Mouse (Mus musculus): ENCODE data around the gene Zfp456. TPM values are rescaled to one million over a fixed set of nuclear protein-coding genes. Genes with fewer than 3 reads are reported as not detected.
A peak's percentile ranks its signal among the peaks of the same experiment; 100 is the strongest.
"Not testable (repeated sequence)": the region's sequence is repeated elsewhere in the genome, so short reads cannot be mapped to it uniquely, and the experiment has no call there.

The Zfp456 gene
- total and polyA plus RNA-seq, 3 experiments: 2.4 to 7.4 (median 4.7) TPM

GRCm38 (mm10) chr13:67413634-67414033 lies 38.0 kb upstream of the Zfp456 start:
- in situ Hi-C loops (cut with MboI; ENCODE audit: low pct_ligation_motif_present, low pct_unique_long_range_greater_than_20kb, low sequenced_read_pairs); H3K9me3 ChIP-seq (replicated peaks; ENCODE audit: low read length); H3K79me2 ChIP-seq (replicated peaks; ENCODE audit: control insufficient read depth, extremely low read depth, insufficient read depth, poor library complexity, severe bottlenecking); H3K27ac ChIP-seq (ENCODE audit: insufficient read depth, low read depth); H3K36me3 ChIP-seq (replicated peaks in 1 of 2; ENCODE audit: control insufficient read depth in 1 of 2, insufficient read depth in 1 of 2, low read length in 1 of 2); H3K4me2 ChIP-seq (ENCODE audit: insufficient read depth, low read depth, poor library complexity, severe bottlenecking); H3K4me1 ChIP-seq (ENCODE audit: control insufficient read depth in 1 of 2, insufficient read depth in 2 of 2); H3K27me3 ChIP-seq (replicated peaks); H3K4me3 ChIP-seq (replicated peaks in 1 of 3; ENCODE audit: low read depth in 2 of 3, low read length in 2 of 3, poor library complexity in 1 of 3); dilution Hi-C loops (cut with MboI; ENCODE audit: extremely low pct_ligation_motif_present, extremely low pct_unique_long_range_greater_than_20kb, low sequenced_read_pairs); H3K9ac ChIP-seq (ENCODE audit: insufficient read depth, low read depth): not testable (repeated sequence)
- TF ChIP-seq SMC3 (IDR thresholded peaks at IDR 0.05; ENCODE audit: low read depth, low read length): peak; percentile 37
- peak in 1 of 2 experiments; percentile 46; a peak in 2 of 4 replicates for TF ChIP-seq CTCF (conservative IDR thresholded peaks at IDR 0.05 in 1 of 2, IDR thresholded peaks at IDR 0.05 in 1 of 2; ENCODE audit: low read depth in 2 of 2, low read length in 2 of 2)
- TF ChIP-seq RAD21 (IDR thresholded peaks at IDR 0.05; ENCODE audit: low read depth, low read length): peak; percentile 45
- DNase-seq (ENCODE audit: extremely low read depth): peak; percentile 5

DNA sequence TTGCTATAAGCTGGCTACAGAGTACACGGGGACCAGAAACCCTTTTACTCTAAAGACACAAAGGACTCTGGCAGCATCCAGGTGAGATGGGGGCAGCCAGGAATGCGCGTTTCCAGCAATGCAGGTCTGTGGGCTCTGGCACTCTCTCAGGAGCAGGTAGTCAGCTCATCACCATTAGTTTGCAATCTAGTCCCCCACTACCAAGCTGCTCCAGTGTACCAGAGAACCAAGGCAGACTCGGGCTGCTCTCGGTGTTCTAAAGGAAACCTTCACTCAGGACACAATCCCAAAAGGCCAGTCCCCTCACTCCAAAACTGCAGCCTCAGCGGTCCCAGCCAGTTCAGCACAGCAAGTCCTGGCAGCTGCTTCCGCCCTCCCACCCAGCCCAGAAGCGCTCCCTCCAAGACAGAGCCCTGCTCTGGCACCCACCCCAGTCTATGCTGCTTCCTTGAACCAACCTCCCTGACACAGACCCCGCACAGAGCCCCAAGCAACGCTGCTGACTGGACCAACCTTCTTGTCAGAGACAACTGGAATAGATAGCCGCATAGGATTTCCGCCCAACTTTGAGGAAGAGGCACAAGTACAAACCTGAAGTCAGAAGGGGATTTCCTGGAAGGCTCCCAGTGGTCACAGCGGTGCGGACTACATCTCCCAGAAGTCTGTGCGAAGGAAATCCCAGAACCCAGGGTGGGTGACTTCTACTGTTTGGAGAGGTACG lies 23.7 kb upstream of the Zfp456 start, which contains the start of gene Zfp429:
TSS of gene Zfp429 (minus strand) at position 637 of the 721 bp plus-strand sequence.
- H3K27me3 ChIP-seq (replicated peaks); H3K27ac ChIP-seq (ENCODE audit: insufficient read depth, low read depth); H3K9me3 ChIP-seq (replicated peaks; ENCODE audit: low read length); in situ Hi-C loops (cut with MboI; ENCODE audit: low pct_ligation_motif_present, low pct_unique_long_range_greater_than_20kb, low sequenced_read_pairs); dilution Hi-C loops (cut with MboI; ENCODE audit: extremely low pct_ligation_motif_present, extremely low pct_unique_long_range_greater_than_20kb, low sequenced_read_pairs): not testable (repeated sequence)
- H3K79me2 ChIP-seq (replicated peaks; ENCODE audit: control insufficient read depth, extremely low read depth, insufficient read depth, poor library complexity, severe bottlenecking): peaks cover 15% of the 10 kb centered on the region
- peak within 1 kb of the TSS; percentile 79 for H3K4me2 ChIP-seq (ENCODE audit: insufficient read depth, low read depth, poor library complexity, severe bottlenecking)
- H3K9ac ChIP-seq (ENCODE audit: insufficient read depth, low read depth): peak within 1 kb of the TSS; percentile 80
- peak within 1 kb of the TSS; percentile 65 to 83 (median 77) for H3K4me3 ChIP-seq (replicated peaks in 1 of 3; ENCODE audit: low read depth in 2 of 3, low read length in 2 of 3, poor library complexity in 1 of 3)
- peak; percentile 83; the same call in 1 of the 2 replicates for TF ChIP-seq KAT2A (IDR thresholded peaks at IDR 0.05; ENCODE audit: insufficient replicate concordance, low read length)
- TF ChIP-seq SIN3A (IDR thresholded peaks at IDR 0.05; ENCODE audit: low read length): peak; percentile 64; the same call in 1 of the 2 replicates
- TF ChIP-seq TBP (conservative IDR thresholded peaks at IDR 0.05; ENCODE audit: low read depth, low read length): peak; percentile 63; the same call in 1 of the 2 replicates
- peak; percentile 89 for TF ChIP-seq ELF1 (IDR thresholded peaks at IDR 0.05; ENCODE audit: low read depth, low read length)
- TF ChIP-seq IRF4 (IDR thresholded peaks at IDR 0.05; ENCODE audit: low read depth, low read length): peak; percentile 66
- peak; percentile 92 for TF ChIP-seq HCFC1 (IDR thresholded peaks at IDR 0.05; ENCODE audit: low read depth, low read length)
- peak; percentile 55; the same call in 1 of the 2 replicates for TF ChIP-seq TCF12 (IDR thresholded peaks at IDR 0.05; ENCODE audit: low read depth, low read length)
- peak; percentile 73 for TF ChIP-seq POLR2A (IDR thresholded peaks at IDR 0.05; ENCODE audit: low read depth, low read length)
- DNase-seq (ENCODE audit: extremely low read depth): peak; percentile 82
- H3K4me1 ChIP-seq (ENCODE audit: control insufficient read depth in 1 of 2, insufficient read depth in 2 of 2): peaks cover 0 to 15% of the 10 kb centered on the region in 2 experiments; a peak in 2 of 4 replicates
- peaks cover 11 to 14% of the 10 kb centered on the region in 2 experiments for H3K36me3 ChIP-seq (replicated peaks in 1 of 2; ENCODE audit: control insufficient read depth in 1 of 2, insufficient read depth in 1 of 2, low read length in 1 of 2)

GRCm38 (mm10) chr13:67376255-67376654 lies 645 bp upstream of the Zfp456 start:
- H3K27me3 ChIP-seq (replicated peaks); H3K4me3 ChIP-seq (replicated peaks in 1 of 3; ENCODE audit: low read depth in 2 of 3, low read length in 2 of 3, poor library complexity in 1 of 3); H3K9me3 ChIP-seq (replicated peaks; ENCODE audit: low read length); H3K4me1 ChIP-seq (ENCODE audit: control insufficient read depth in 1 of 2, insufficient read depth in 2 of 2); H3K79me2 ChIP-seq (replicated peaks; ENCODE audit: control insufficient read depth, extremely low read depth, insufficient read depth, poor library complexity, severe bottlenecking); H3K9ac ChIP-seq (ENCODE audit: insufficient read depth, low read depth); in situ Hi-C loops (cut with MboI; ENCODE audit: low pct_ligation_motif_present, low pct_unique_long_range_greater_than_20kb, low sequenced_read_pairs); dilution Hi-C loops (cut with MboI; ENCODE audit: extremely low pct_ligation_motif_present, extremely low pct_unique_long_range_greater_than_20kb, low sequenced_read_pairs); H3K27ac ChIP-seq (ENCODE audit: insufficient read depth, low read depth); DNase-seq (ENCODE audit: extremely low read depth): not testable (repeated sequence)
- TF ChIP-seq CTCF (conservative IDR thresholded peaks at IDR 0.05 in 1 of 2, IDR thresholded peaks at IDR 0.05 in 1 of 2; ENCODE audit: low read depth in 2 of 2, low read length in 2 of 2): peak in 1 of 2 experiments; percentile 35; a peak in 2 of 4 replicates
- H3K4me2 ChIP-seq (ENCODE audit: insufficient read depth, low read depth, poor library complexity, severe bottlenecking): peak overlapping the region; percentile 9; the same call in 1 of the 2 replicates
- peaks cover 6 to 12% of the 10 kb centered on the region in 2 experiments for H3K36me3 ChIP-seq (replicated peaks in 1 of 2; ENCODE audit: control insufficient read depth in 1 of 2, insufficient read depth in 1 of 2, low read length in 1 of 2)
